Comparison of ENCODE assay signal across 7 mouse cellular contexts in genomic region chrX:167103501-167104246, GRCm38 (mm10).
DNase-seq lines count a peak whose midpoint lies in the region; ATAC-seq and TF ChIP-seq lines count a peak whose summit lies in the region.

No protein-coding gene starts in this region.

- ATAC-seq in midbrain, embryonic 16.5 days: no peak
- peak; percentile 67; the same call in 1 of the 2 replicates for ATAC-seq in embryonic facial prominence, embryonic 14.5 days (ENCODE audit: low read depth)
- no peak for ATAC-seq in hindbrain, postnatal 0 days
- ATAC-seq in monocyte, adult 5-6 weeks (replicated peaks; ENCODE audit: insufficient number of reproducible peaks, low FRiP score, low TSS enrichment, poor library complexity, severe bottlenecking): 0 out of 2 replicates have a peak, but pooled peaks have one; percentile 55

- 0 out of 2 replicates have a peak overlapping the region, but pooled peaks have one; percentile 38 for H3K27ac ChIP-seq in midbrain, embryonic 10.5 days (replicated peaks)
- no peak overlapping the region for H3K27ac ChIP-seq in midbrain, embryonic 16.5 days (ENCODE audit: low read length)
- H3K27ac ChIP-seq in embryonic facial prominence, embryonic 14.5 days (replicated peaks; ENCODE audit: low read depth, low read length): peak overlapping the region; percentile 48
- H3K27ac ChIP-seq in hindbrain, postnatal 0 days: peak overlapping the region; percentile 56; the same call in 1 of the 2 replicates

- peak; percentile 13 for DNase-seq in midbrain, embryonic 10.5 days (ENCODE audit: low spot score)
- peak; percentile 66 for DNase-seq in embryonic facial prominence, embryonic 14.5 days (ENCODE audit: low spot score)
- peak; percentile 10 for DNase-seq in hindbrain, postnatal 0 days (ENCODE audit: low spot score)
- no peak for DNase-seq in thymus, postnatal 10 days (ENCODE audit: low spot score in 2 of 2)
- no peak for DNase-seq in right cerebral cortex, postnatal 36 days (ENCODE audit: low spot score in 2 of 2)

- peaks cover 24% of the 10 kb centered on the region for H3K4me1 ChIP-seq in midbrain, embryonic 10.5 days
- H3K4me1 ChIP-seq in midbrain, embryonic 16.5 days (ENCODE audit: control insufficient read depth, insufficient read depth, low read length): no peaks in the 10 kb centered on the region
- 0 out of 2 replicates have a peak, but pooled peaks cover 4% of the 10 kb centered on the region for H3K4me1 ChIP-seq in embryonic facial prominence, embryonic 14.5 days (ENCODE audit: control insufficient read depth, insufficient read depth, low read length)
- H3K4me1 ChIP-seq in hindbrain, postnatal 0 days (ENCODE audit: insufficient read depth, low read length): peaks cover 4% of the 10 kb centered on the region; the same call in 1 of the 2 replicates

- no peak overlapping the region for H3K4me2 ChIP-seq in midbrain, embryonic 16.5 days (ENCODE audit: low read length)
- no peak overlapping the region for H3K4me2 ChIP-seq in embryonic facial prominence, embryonic 14.5 days (ENCODE audit: low read depth, low read length)
- no peak overlapping the region for H3K4me2 ChIP-seq in hindbrain, postnatal 0 days (ENCODE audit: low read depth, low read length)

- no peak overlapping the region for H3K9ac ChIP-seq in midbrain, embryonic 16.5 days (ENCODE audit: low read depth, low read length)
- no peak overlapping the region for H3K9ac ChIP-seq in embryonic facial prominence, embryonic 14.5 days (ENCODE audit: low read depth, low read length)
- no peak overlapping the region for H3K9ac ChIP-seq in hindbrain, postnatal 0 days (replicated peaks; ENCODE audit: low read length)

- H3K4me3 ChIP-seq in midbrain, embryonic 10.5 days: no peak overlapping the region
- H3K4me3 ChIP-seq in midbrain, embryonic 16.5 days (ENCODE audit: low read depth, low read length): no peak overlapping the region
- no peak overlapping the region for H3K4me3 ChIP-seq in embryonic facial prominence, embryonic 14.5 days (ENCODE audit: low read depth, low read length)
- no peak overlapping the region for H3K4me3 ChIP-seq in hindbrain, postnatal 0 days (ENCODE audit: low read length)

- no peak for TF ChIP-seq CTCF in hindbrain, postnatal 0 days (IDR thresholded peaks at IDR 0.05; ENCODE audit: low read depth)

- peaks cover 100% of the 10 kb centered on the region for H3K27me3 ChIP-seq in midbrain, embryonic 10.5 days (ENCODE audit: low read depth, poor library complexity, severe bottlenecking)
- peaks cover 5% of the 10 kb centered on the region; the same call in 1 of the 2 replicates for H3K27me3 ChIP-seq in midbrain, embryonic 16.5 days (ENCODE audit: control insufficient read depth, insufficient read depth, low read depth, low read length)
- peaks cover 21% of the 10 kb centered on the region for H3K27me3 ChIP-seq in embryonic facial prominence, embryonic 14.5 days (replicated peaks; ENCODE audit: control insufficient read depth, insufficient read depth, low read length)
- no peaks in the 10 kb centered on the region for H3K27me3 ChIP-seq in hindbrain, postnatal 0 days (ENCODE audit: insufficient read depth, low read length)

- no peaks in the 10 kb centered on the region for H3K9me3 ChIP-seq in midbrain, embryonic 10.5 days (replicated peaks)
- no peaks in the 10 kb centered on the region for H3K9me3 ChIP-seq in midbrain, embryonic 16.5 days (replicated peaks; ENCODE audit: control insufficient read depth, low read length, poor library complexity, severe bottlenecking)
- no peaks in the 10 kb centered on the region for H3K9me3 ChIP-seq in embryonic facial prominence, embryonic 14.5 days (ENCODE audit: control insufficient read depth, low read length)
- no peaks in the 10 kb centered on the region for H3K9me3 ChIP-seq in hindbrain, postnatal 0 days (ENCODE audit: low read length)

- 42% methylated on average over 12 of the region's 12 CpGs for WGBS in midbrain, embryonic 10.5 days
- WGBS in midbrain, embryonic 16.5 days: 33% methylated on average over 12 of the region's 12 CpGs
- WGBS in embryonic facial prominence, embryonic 14.5 days: 35% methylated on average over 12 of the region's 12 CpGs
- 55% methylated on average over 12 of the region's 12 CpGs for WGBS in hindbrain, postnatal 0 days

- H3K36me3 ChIP-seq in midbrain, embryonic 10.5 days: no peaks in the 10 kb centered on the region
- H3K36me3 ChIP-seq in midbrain, embryonic 16.5 days (ENCODE audit: control insufficient read depth, insufficient read depth, low read length): no peaks in the 10 kb centered on the region
- no peaks in the 10 kb centered on the region for H3K36me3 ChIP-seq in embryonic facial prominence, embryonic 14.5 days (ENCODE audit: control insufficient read depth, insufficient read depth, low read length)
- no peaks in the 10 kb centered on the region for H3K36me3 ChIP-seq in hindbrain, postnatal 0 days (ENCODE audit: insufficient read depth, low read length)

Comparison
In these comparisons a context has a peak if more than half of its experiments do, and no peak if none do; other contexts are left out.
1. DNase-seq: peak in midbrain, embryonic 10.5 days (single experiment), embryonic facial prominence, embryonic 14.5 days (single experiment) and hindbrain, postnatal 0 days (single experiment); none in thymus, postnatal 10 days (0 of 2) and right cerebral cortex, postnatal 36 days (0 of 2).
2. ATAC-seq: peak in embryonic facial prominence, embryonic 14.5 days (single experiment) and monocyte, adult 5-6 weeks (single experiment); none in midbrain, embryonic 16.5 days (single experiment) and hindbrain, postnatal 0 days (single experiment).